Mouse (Mus musculus) heart, adult 2 months (tissue): ENCODE results near the gene Kcnj6. TPM values are rescaled to one million over a fixed set of nuclear protein-coding genes. Genes with fewer than 3 reads are reported as not detected.

Experiments used
- DNase-seq, 2 experiments: peaks; one replicate each; pipeline ENCODE4 v3.0.0; 2021
- H3K27ac ChIP-seq: fragments of 200-600 bp; 2 replicates; pipeline ENCODE4 v1.8.1; 2022
- H3K27me3 ChIP-seq: fragments of 200-500 bp; 2 replicates; pipeline ENCODE4 v1.6.1; 2012; ENCODE audit warnings: mild to moderate bottlenecking, low read length, inconsistent platforms, mixed read lengths; ENCODE audit not compliant: control insufficient read depth, insufficient read depth
- H3K36me3 ChIP-seq: fragments of 200-500 bp; 2 replicates; pipeline ENCODE4 v1.6.1; 2012; ENCODE audit warnings: low read length, inconsistent platforms; ENCODE audit not compliant: control insufficient read depth, insufficient read depth
- H3K4me1 ChIP-seq: fragments of 200-500 bp; 2 replicates; pipeline ENCODE4 v1.6.1; 2011; ENCODE audit warnings: low read length; ENCODE audit not compliant: control insufficient read depth, insufficient read depth
- H3K4me3 ChIP-seq: fragments of 200-600 bp; 2 replicates; pipeline ENCODE4 v1.8.1; 2022
- H3K79me2 ChIP-seq: fragments of 200-500 bp; replicated peaks from 2 replicates; pipeline ENCODE4 v1.6.1; 2012; ENCODE audit warnings: mild to moderate bottlenecking, inconsistent platforms, low read length, moderate library complexity, mixed read lengths; ENCODE audit not compliant: control insufficient read depth, insufficient read depth
- H3K9ac ChIP-seq: fragments of 200-500 bp; 2 replicates; pipeline ENCODE4 v1.6.1; 2012; ENCODE audit warnings: low read depth, mild to moderate bottlenecking, control low read depth, inconsistent platforms, low read length, mixed read lengths
- CTCF ChIP-seq: fragments of 200-600 bp; IDR thresholded peaks from 2 replicates; pipeline ENCODE4 v1.8.1; 2022; ENCODE audit warnings: antibody characterized with exemption, mild to moderate bottlenecking, moderate library complexity
- EP300 ChIP-seq: fragments of 200-500 bp; IDR thresholded peaks from 2 replicates; pipeline ENCODE4 v1.6.1; 2011; ENCODE audit warnings: low read depth, low read length, control low read depth; ENCODE audit not compliant: insufficient read depth
- POLR2A ChIP-seq: fragments of 200-500 bp; IDR thresholded peaks from 2 replicates; pipeline ENCODE4 v1.6.1; 2011; ENCODE audit warnings: mild to moderate bottlenecking, low read depth, low read length, control low read depth; ENCODE audit not compliant: insufficient read depth
- WGBS: fragments of 180-500 bp; shearing (Covaris S2); methylation state at CpG from one replicate; pipeline ENCODE4 v1.1.7; 2018; 5-methylcytosine and 5-hydroxymethylcytosine counted together
- intact Hi-C: fragments of 180-260 bp; cut with DNase I; formaldehyde crosslinking; loops from one replicate; pipeline ENCODE4 v1.15.1; 2025
- polyA plus RNA-seq: library from polyadenylated mRNA; depleted of rRNA; stranded (reverse); fragments of >200 nt; gene quantifications from 2 replicates; pipeline ENCODE4 v1.2.3, GENCODE M21; 2012
- total RNA-seq, 2 experiments: library from RNA; stranded (reverse); gene quantifications; 2 replicates each; pipeline ENCODE4 v1.2.3; 2021

Gene Kcnj6
- total and polyA plus RNA-seq, 3 experiments, result not detected

DNA sequence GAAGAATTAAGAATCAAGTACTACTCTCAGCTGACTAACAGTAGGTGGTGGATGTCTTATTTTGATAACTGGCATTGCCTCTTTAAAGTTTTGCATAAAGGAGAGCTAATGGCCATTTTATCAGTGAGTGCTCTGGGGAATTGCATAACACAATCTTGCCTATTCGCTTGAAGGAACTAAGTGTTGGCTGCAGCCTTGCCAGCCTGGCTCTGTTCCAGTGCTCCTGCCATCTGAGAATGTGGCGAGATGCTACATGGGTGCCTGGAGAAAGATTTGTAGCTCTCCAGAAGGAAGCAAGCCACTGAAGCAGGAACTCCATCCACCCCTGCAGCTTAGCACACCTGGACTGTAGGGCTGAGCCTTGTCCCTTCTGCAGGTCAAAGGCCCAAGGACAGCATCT lies 107.4 kb downstream of the Kcnj6 start:
- Histone ChIP-seq H3K36me3 (no peaks in the 10 kb centered on the region), H3K27me3 (no peaks in the 10 kb centered on the region), H3K9ac (no peak overlapping the region), H3K4me3 (no peak overlapping the region), H3K4me1 (peaks cover 2% of the 10 kb centered on the region; the same call in 1 of the 2 replicates), H3K27ac (no peak overlapping the region), H3K79me2 (no peaks in the 10 kb centered on the region)
- intact Hi-C loops, result no loop called here
- WGBS, result 18% methylated on average over 2 of the region's 2 CpGs
- no peak for DNase-seq
- TF ChIP-seq POLR2A (no peak), EP300 (no peak), CTCF (no peak)

DNA sequence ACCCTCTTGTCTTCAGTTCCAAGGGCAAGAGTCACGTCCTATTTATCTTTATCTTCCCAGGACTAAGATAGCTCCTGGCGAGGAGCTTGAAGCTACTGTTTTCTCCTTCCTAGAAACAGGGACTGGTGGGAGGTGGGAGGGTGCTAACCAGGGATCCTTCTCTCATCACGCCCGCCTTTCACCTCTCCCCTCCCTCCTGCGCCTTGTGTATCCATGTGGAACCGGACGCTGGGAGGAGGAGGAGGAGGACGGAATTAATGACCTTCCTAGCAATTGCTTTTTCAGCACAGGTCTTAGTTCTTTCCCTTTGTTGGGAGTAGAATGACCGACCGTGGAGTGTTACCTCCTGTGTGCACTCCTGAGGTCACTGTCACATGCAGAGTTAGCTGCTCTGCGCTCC lies 108.9 kb downstream of the Kcnj6 start:
- Histone ChIP-seq H3K4me1 (peaks cover 2% of the 10 kb centered on the region; the same call in 1 of the 2 replicates), H3K79me2 (no peaks in the 10 kb centered on the region), H3K27ac (no peak overlapping the region), H3K9ac (no peak overlapping the region), H3K4me3 (no peak overlapping the region), H3K27me3 (no peaks in the 10 kb centered on the region), H3K36me3 (no peaks in the 10 kb centered on the region)
- TF ChIP-seq POLR2A (no peak), CTCF (no peak), EP300 (no peak)
- 60% methylated on average over 11 of the region's 11 CpGs for WGBS
- intact Hi-C loops, result no loop called here
- no peak for DNase-seq

DNA sequence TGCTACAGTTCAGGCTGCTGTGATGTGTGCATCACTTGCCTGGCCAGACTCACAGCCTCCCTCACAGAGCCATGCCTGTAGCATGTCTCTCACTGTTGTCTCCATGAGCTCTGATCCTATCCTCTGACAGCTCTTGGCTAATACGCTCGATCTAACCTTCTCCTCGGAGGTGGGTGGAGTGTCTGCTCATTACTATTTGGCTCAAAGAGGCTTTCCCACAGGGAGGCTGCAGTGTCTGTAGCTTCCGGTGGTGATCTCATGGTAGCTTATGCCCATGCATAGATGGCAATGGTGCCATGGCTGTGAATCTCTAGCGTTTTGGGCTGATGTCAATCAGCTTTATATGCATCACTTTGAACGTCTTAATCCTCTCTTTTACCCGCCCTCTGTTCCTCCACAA lies 111.1 kb downstream of the Kcnj6 start:
- Histone ChIP-seq H3K27me3 (no peaks in the 10 kb centered on the region), H3K27ac (no peak overlapping the region), H3K79me2 (no peaks in the 10 kb centered on the region), H3K36me3 (no peaks in the 10 kb centered on the region), H3K9ac (no peak overlapping the region), H3K4me3 (no peak overlapping the region), H3K4me1 (peaks cover 2% of the 10 kb centered on the region; the same call in 1 of the 2 replicates)
- no peak for DNase-seq
- intact Hi-C loops, result no loop called here
- TF ChIP-seq POLR2A (no peak), CTCF (no peak), EP300 (no peak)
- 76% methylated on average over 7 of the region's 7 CpGs for WGBS

DNA sequence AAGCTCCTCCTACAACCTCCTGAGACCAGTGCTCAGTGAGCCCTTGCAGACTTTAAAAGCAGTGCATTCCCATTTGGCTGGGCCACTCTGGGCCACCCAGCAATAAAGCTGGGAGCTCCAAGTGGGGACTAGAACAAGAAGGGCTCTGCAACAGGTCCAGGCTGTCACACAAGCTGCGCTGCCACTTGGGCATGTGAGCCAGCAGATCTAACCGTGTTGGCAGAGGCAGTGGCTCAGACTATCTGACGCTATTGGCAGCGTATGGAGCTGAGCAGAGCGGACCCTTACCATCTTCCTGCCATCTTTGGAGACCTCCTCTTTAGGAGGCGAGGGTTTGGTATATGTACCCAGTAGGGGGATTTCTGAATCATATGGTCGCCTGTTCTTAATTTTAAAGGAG lies 112.4 kb downstream of the Kcnj6 start:
- Histone ChIP-seq H3K27me3 (no peaks in the 10 kb centered on the region), H3K9ac (no peak overlapping the region), H3K4me3 (no peak overlapping the region), H3K79me2 (no peaks in the 10 kb centered on the region), H3K27ac (no peak overlapping the region), H3K36me3 (no peaks in the 10 kb centered on the region), H3K4me1 (peaks cover under 1% of the 10 kb centered on the region; the same call in 1 of the 2 replicates)
- TF ChIP-seq POLR2A (no peak), EP300 (no peak), CTCF (no peak)
- no peak for DNase-seq
- intact Hi-C loops, result no loop called here
- WGBS, result 78% methylated on average over 7 of the region's 7 CpGs

DNA sequence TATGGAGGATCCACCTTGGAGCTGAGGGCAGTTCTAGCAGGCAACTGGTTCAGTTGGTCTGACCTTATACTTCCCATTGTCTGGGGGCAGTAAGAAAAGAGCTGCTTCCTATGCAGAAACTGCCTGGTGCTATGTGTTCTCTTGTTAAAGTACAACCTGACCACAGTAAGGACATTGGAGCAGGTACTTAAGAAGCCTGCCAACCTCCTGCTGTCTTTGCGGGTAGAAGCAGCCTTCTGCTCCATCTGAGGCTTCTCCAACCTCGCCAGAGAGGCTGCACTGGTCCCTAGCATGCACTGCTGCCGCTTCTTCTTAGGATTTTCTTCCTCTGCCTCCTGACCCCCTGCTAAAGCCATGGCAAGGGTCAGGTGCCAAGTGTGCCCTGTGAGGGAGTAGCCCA lies 113.6 kb downstream of the Kcnj6 start:
- intact Hi-C loops, result no loop called here

DNA sequence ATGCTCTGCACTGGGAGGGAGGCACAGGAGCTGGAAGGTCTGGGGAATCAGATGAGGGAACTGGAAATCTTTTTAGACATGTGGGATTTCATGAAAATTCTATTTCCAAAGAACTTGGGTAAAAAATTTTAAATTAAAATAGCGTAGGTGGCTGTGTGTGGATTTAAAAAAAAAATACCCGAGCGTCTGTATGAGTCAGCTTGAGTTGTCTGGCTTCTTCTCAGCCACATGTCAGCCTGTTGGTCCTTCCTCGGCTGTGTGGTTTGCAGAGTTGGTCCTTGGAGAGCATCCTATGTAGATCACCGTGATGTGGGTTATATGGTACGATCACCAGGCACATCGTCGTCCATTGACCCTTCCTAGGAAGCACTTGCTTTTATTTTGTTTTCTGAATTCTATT lies 114.3 kb downstream of the Kcnj6 start:
- Histone ChIP-seq H3K4me3 (no peak overlapping the region), H3K9ac (no peak overlapping the region), H3K27me3 (no peaks in the 10 kb centered on the region), H3K36me3 (no peaks in the 10 kb centered on the region), H3K79me2 (no peaks in the 10 kb centered on the region), H3K4me1 (no peaks in the 10 kb centered on the region), H3K27ac (no peak overlapping the region)
- 83% methylated on average over 8 of the region's 8 CpGs for WGBS
- DNase-seq, result no peak
- TF ChIP-seq CTCF (no peak), EP300 (no peak), POLR2A (no peak)
- intact Hi-C loops, result no loop called here

More for the DNA sequence above, 113.6 kb downstream of the Kcnj6 start:
- no peak for TF ChIP-seq POLR2A
- TF ChIP-seq CTCF, result no peak
- TF ChIP-seq EP300, result no peak
- H3K36me3 ChIP-seq, result no peaks in the 10 kb centered on the region
- H3K4me1 ChIP-seq, result no peaks in the 10 kb centered on the region
- H3K79me2 ChIP-seq, result no peaks in the 10 kb centered on the region
- H3K27me3 ChIP-seq, result no peaks in the 10 kb centered on the region
- no peak overlapping the region for H3K9ac ChIP-seq
- no peak overlapping the region for H3K4me3 ChIP-seq
- WGBS, result 67% methylated on average over 3 of the region's 3 CpGs
- no peak overlapping the region for H3K27ac ChIP-seq
- no peak for DNase-seq
